Mouse (Mus musculus): ENCODE results near the gene Fbln2. TPM values are rescaled to one million over a fixed set of nuclear protein-coding genes. Genes with fewer than 3 reads are reported as not detected.
A peak's percentile ranks its signal among the peaks of the same experiment; 100 is the strongest.

The Fbln2 gene
- polyA plus RNA-seq, 1 experiment = 70.4 TPM

DNA sequence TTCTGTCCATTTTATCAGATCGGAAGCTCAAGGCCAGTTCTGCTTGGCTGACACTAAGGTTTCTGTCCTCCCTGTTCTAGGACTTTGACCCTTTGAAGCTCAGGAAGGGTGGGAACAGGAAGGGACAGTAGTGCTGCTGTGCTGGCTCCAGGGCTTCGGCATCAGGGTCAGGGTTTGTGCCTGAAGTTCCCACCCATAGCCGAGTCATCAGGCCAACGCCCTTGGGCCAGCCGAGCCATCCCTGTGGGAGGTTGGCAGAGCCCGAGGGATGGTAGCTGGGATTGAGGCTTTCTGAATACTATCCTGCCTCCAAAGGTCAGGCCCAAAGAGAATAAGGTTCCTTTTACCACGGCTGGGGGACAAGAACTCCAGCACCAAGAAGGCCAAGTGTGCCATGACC lies 70.8 kb downstream of the Fbln2 start:
- H3K4me3 ChIP-seq (ENCODE audit: control insufficient read depth, insufficient read depth, low read length) = no peak overlapping the region
- no peaks in the 10 kb centered on the region for H3K4me1 ChIP-seq (replicated peaks; ENCODE audit: control insufficient read depth, insufficient read depth, low read length)
- 81% methylated on average over 7 of the region's 7 CpGs for WGBS
- no peak for TF ChIP-seq CTCF (IDR thresholded peaks at IDR 0.05; ENCODE audit: borderline replicate concordance, control insufficient read depth, extremely low read depth, insufficient read depth, low read length, poor library complexity)
- no peak for TF ChIP-seq POLR2A (IDR thresholded peaks at IDR 0.05; ENCODE audit: control insufficient read depth, extremely low read depth, insufficient read depth, low read length, poor library complexity)
- DNase-seq = no peak
- H3K36me3 ChIP-seq (ENCODE audit: control insufficient read depth, insufficient read depth, low read length) = no peaks in the 10 kb centered on the region
- H3K27ac ChIP-seq (ENCODE audit: control insufficient read depth, insufficient read depth, low read length) = no peak overlapping the region
- H3K27me3 ChIP-seq (ENCODE audit: control insufficient read depth, insufficient read depth, low read length) = peaks cover 5% of the 10 kb centered on the region; the same call in 1 of the 2 replicates

DNA sequence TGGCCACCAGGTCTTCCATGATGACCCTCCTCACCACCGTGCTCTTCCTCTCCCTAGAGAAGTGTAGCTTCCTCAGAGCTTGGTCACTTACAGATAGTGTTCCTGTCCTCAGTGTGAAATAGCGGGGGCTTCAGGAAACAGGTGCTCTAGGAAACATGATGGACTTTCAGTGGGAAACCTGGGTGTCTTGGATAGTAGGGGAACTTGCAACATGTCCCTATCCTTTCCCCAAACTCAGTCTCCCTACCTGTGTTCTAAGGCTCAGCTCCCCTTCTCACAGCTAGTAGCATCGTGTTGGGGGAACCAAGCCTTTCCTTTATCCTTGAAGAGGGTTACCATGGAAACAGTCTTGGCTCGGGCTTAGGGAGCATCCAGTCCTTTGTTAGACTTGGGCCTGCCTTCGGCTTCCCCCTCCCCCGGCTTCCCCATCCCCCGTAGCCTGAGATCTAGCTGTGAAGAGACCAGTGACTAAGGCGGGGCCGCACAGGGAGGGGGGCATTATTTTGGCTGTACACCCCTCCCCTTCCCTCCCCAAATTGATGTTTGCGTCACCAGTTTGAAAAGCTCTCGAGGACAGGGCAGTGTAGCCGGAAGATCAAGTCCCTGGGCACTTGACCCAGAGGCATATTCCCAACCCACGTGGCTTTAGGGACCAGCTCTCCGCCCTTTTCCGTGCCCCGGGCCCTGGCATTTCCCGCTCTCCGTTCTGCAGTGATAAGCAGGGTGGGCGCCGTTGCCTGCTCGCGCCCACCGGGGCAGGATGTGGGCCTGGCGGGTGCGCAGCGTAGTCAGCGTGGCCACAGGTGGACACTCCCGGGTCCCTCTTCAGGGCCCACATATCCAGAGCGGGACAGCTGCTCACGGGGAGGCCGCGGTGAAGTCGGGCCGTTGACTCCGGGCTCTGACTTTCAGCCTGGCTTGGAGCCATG lies 72.5 kb downstream of the Fbln2 start:
- no peak for TF ChIP-seq CTCF (IDR thresholded peaks at IDR 0.05; ENCODE audit: borderline replicate concordance, control insufficient read depth, extremely low read depth, insufficient read depth, low read length, poor library complexity)
- no peak for TF ChIP-seq POLR2A (IDR thresholded peaks at IDR 0.05; ENCODE audit: control insufficient read depth, extremely low read depth, insufficient read depth, low read length, poor library complexity)
- H3K27me3 ChIP-seq (ENCODE audit: control insufficient read depth, insufficient read depth, low read length) = peaks cover 5% of the 10 kb centered on the region; the same call in 1 of the 2 replicates
- H3K4me1 ChIP-seq (replicated peaks; ENCODE audit: control insufficient read depth, insufficient read depth, low read length) = no peaks in the 10 kb centered on the region
- no peak for DNase-seq
- WGBS = 15% methylated on average over 35 of the region's 35 CpGs
- no peak overlapping the region for H3K4me3 ChIP-seq (ENCODE audit: control insufficient read depth, insufficient read depth, low read length)
- H3K36me3 ChIP-seq (ENCODE audit: control insufficient read depth, insufficient read depth, low read length) = no peaks in the 10 kb centered on the region
- no peak overlapping the region for H3K27ac ChIP-seq (ENCODE audit: control insufficient read depth, insufficient read depth, low read length)

DNA sequence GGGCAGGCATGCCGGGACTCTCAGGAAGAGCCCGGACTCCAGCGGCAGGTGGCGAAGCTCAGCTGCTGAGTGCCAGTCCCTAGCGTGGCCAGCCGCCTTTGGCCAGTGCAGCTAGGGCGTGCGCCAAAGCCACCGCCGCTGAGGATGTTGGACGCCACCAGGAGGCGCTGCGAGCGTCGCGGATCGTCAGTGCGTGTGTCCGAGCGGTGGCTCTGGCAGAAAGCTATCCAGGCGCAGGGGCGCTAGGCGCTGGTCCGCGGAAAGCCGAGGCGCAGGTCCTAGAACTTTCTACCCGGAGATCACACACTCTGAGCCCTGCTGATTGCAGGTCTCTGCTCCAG lies 73.2 kb downstream of the Fbln2 start:
- Histone ChIP-seq H3K27me3 (ENCODE audit: control insufficient read depth, insufficient read depth, low read length) (peaks cover 5% of the 10 kb centered on the region; the same call in 1 of the 2 replicates), H3K4me3 (ENCODE audit: control insufficient read depth, insufficient read depth, low read length) (no peak overlapping the region), H3K27ac (ENCODE audit: control insufficient read depth, insufficient read depth, low read length) (no peak overlapping the region), H3K36me3 (ENCODE audit: control insufficient read depth, insufficient read depth, low read length) (no peaks in the 10 kb centered on the region), H3K4me1 (replicated peaks; ENCODE audit: control insufficient read depth, insufficient read depth, low read length) (no peaks in the 10 kb centered on the region)
- TF ChIP-seq POLR2A (IDR thresholded peaks at IDR 0.05; ENCODE audit: control insufficient read depth, extremely low read depth, insufficient read depth, low read length, poor library complexity) (no peak), CTCF (IDR thresholded peaks at IDR 0.05; ENCODE audit: borderline replicate concordance, control insufficient read depth, extremely low read depth, insufficient read depth, low read length, poor library complexity) (peak; percentile 76)
- WGBS = 3% methylated on average over 28 of the region's 28 CpGs
- DNase-seq = peak; percentile 29

DNA sequence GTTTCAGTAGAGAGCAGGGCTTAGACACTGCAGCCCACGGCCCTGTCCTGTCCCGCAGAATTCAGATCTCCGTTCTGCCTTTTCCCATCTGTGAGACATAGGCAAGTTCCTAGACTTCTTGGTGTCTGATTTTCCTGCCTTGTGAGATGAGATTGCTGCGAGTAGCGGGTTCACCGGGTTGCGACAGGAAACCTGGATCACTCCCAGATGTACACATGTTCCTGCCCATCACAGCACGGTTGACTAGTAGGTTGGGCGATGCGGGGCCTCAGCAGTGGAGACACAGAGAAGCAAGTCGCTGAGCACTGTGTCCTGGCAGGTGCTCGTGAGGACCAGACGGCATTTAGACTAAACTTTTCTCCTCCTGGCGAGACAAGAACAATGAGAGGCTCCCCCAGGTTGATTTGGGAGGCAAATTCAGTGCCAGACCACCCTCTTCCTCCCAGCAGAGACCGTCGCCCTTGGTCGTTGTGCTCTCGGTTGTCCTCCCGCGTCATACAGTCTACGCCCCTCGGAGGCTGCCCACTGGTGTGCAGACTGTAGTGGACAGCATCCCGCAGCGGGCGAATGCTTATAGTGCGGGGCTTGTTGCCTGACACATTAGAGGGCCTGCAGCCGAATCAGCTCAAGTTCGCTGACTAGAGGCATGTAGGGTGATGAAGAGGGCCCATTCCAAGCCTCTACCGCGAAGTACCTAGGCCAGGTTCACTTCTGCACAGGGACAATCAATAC lies 73.7 kb downstream of the Fbln2 start:
- no peaks in the 10 kb centered on the region for H3K36me3 ChIP-seq (ENCODE audit: control insufficient read depth, insufficient read depth, low read length)
- TF ChIP-seq POLR2A (IDR thresholded peaks at IDR 0.05; ENCODE audit: control insufficient read depth, extremely low read depth, insufficient read depth, low read length, poor library complexity) (no peak), CTCF (IDR thresholded peaks at IDR 0.05; ENCODE audit: borderline replicate concordance, control insufficient read depth, extremely low read depth, insufficient read depth, low read length, poor library complexity) (no peak)
- H3K27ac ChIP-seq (ENCODE audit: control insufficient read depth, insufficient read depth, low read length) = no peak overlapping the region
- 38% methylated on average over 30 of the region's 30 CpGs for WGBS
- H3K4me3 ChIP-seq (ENCODE audit: control insufficient read depth, insufficient read depth, low read length) = no peak overlapping the region
- DNase-seq = no peak
- no peaks in the 10 kb centered on the region for H3K4me1 ChIP-seq (replicated peaks; ENCODE audit: control insufficient read depth, insufficient read depth, low read length)
- peaks cover 5% of the 10 kb centered on the region; the same call in 1 of the 2 replicates for H3K27me3 ChIP-seq (ENCODE audit: control insufficient read depth, insufficient read depth, low read length)

DNA sequence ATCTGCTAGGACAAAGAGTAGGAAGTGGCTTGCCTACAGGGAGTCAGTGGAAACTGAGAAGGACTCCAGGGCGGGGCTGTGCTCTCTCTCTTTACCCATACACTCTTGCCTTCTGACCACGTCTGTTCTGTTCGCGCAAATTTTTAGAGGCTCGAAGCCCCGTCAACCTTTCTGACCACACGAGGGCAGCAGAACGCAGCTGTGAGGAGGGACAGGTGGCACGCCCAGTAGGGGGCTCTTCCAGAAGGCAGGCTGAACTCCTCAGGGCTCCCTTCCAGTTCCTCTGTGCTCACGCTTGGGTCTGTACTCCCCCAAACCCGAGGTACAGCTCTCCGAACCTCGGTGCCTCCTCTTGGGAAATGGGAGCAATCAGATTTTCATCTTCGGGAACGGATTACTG lies 74.4 kb downstream of the Fbln2 start:
- 4% methylated on average over 15 of the region's 15 CpGs for WGBS
- no peak for TF ChIP-seq POLR2A (IDR thresholded peaks at IDR 0.05; ENCODE audit: control insufficient read depth, extremely low read depth, insufficient read depth, low read length, poor library complexity)
- peak; percentile 97 for TF ChIP-seq CTCF (IDR thresholded peaks at IDR 0.05; ENCODE audit: borderline replicate concordance, control insufficient read depth, extremely low read depth, insufficient read depth, low read length, poor library complexity)
- Histone ChIP-seq H3K27ac (ENCODE audit: control insufficient read depth, insufficient read depth, low read length) (no peak overlapping the region), H3K4me3 (ENCODE audit: control insufficient read depth, insufficient read depth, low read length) (no peak overlapping the region), H3K27me3 (ENCODE audit: control insufficient read depth, insufficient read depth, low read length) (peaks cover 5% of the 10 kb centered on the region; the same call in 1 of the 2 replicates), H3K36me3 (ENCODE audit: control insufficient read depth, insufficient read depth, low read length) (no peaks in the 10 kb centered on the region), H3K4me1 (replicated peaks; ENCODE audit: control insufficient read depth, insufficient read depth, low read length) (no peaks in the 10 kb centered on the region)
- DNase-seq = peak; percentile 78

DNA sequence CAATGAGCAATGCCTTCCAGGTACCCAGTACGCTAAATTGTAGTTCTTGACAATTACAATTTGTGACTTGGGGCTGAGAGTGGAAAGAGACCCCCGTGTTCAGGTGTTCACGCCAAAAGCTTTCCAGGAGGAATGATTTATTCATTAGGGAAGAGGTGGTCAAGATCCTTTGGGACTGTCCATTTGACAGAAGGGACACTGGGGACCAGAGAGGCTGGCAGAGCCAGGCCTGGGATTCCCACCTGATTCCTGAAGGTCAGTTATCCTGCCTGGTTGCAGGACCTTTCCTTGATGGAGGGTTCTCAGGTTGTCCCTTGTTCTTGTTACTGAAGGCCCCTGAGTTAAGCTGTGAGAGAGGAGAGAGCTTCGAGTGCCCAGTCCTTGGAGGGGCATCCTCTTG lies 74.9 kb downstream of the Fbln2 start:
- H3K27ac ChIP-seq (ENCODE audit: control insufficient read depth, insufficient read depth, low read length) = no peak overlapping the region
- H3K27me3 ChIP-seq (ENCODE audit: control insufficient read depth, insufficient read depth, low read length) = peaks cover 5% of the 10 kb centered on the region; the same call in 1 of the 2 replicates
- 56% methylated on average over 4 of the region's 4 CpGs for WGBS
- no peaks in the 10 kb centered on the region for H3K4me1 ChIP-seq (replicated peaks; ENCODE audit: control insufficient read depth, insufficient read depth, low read length)
- no peak for DNase-seq
- H3K4me3 ChIP-seq (ENCODE audit: control insufficient read depth, insufficient read depth, low read length) = no peak overlapping the region
- TF ChIP-seq CTCF (IDR thresholded peaks at IDR 0.05; ENCODE audit: borderline replicate concordance, control insufficient read depth, extremely low read depth, insufficient read depth, low read length, poor library complexity) (no peak), POLR2A (IDR thresholded peaks at IDR 0.05; ENCODE audit: control insufficient read depth, extremely low read depth, insufficient read depth, low read length, poor library complexity) (no peak)
- no peaks in the 10 kb centered on the region for H3K36me3 ChIP-seq (ENCODE audit: control insufficient read depth, insufficient read depth, low read length)

Measured in thymus, adult 2 months (tissue).